Mouse (Mus musculus) gastrocnemius, adult 18-20 months (tissue): ENCODE measurements at regions not wholly inside any gene's neighbourhood (a gene's known extent, or its start where the extent isn't known, plus 50 kb on each side); places are given as distances from the start of the nearest gene placed in this dataset.

ENCODE experiments used
- DNase-seq: peaks from one replicate; pipeline ENCODE4 v3.0.0; 2021; ENCODE audit warnings: low spot score

GRCm38 (mm10) chr4:153227680-153228420, 254.8 kb downstream of the Ajap1 start:
- no peak for DNase-seq

- no peak for DNase-seq
Measured at GRCm38 (mm10) chr4:153224618-153225177, 257.9 kb downstream of the Ajap1 start.

GRCm38 (mm10) chr4:153223019-153223418, 259.6 kb downstream of the Ajap1 start:
- DNase-seq, result no peak

- DNase-seq, result no peak
Measured at GRCm38 (mm10) chr4:153220485-153220884, 262.1 kb downstream of the Ajap1 start.

GRCm38 (mm10) chr4:153220074-153220473, 262.5 kb downstream of the Ajap1 start:
- no peak for DNase-seq

- no peak for DNase-seq
Measured at GRCm38 (mm10) chr4:153217541-153217980, 265.1 kb downstream of the Ajap1 start.

GRCm38 (mm10) chr4:153212095-153212494, 270.5 kb downstream of the Ajap1 start:
- DNase-seq, result no peak

- DNase-seq, result no peak
Measured at GRCm38 (mm10) chr4:153208822-153209221, 273.8 kb downstream of the Ajap1 start.

GRCm38 (mm10) chr4:153208215-153208614, 274.4 kb downstream of the Ajap1 start:
- DNase-seq, result no peak

GRCm38 (mm10) chr4:153207578-153208102, 275.0 kb downstream of the Ajap1 start:
- DNase-seq, result no peak

- no peak for DNase-seq
Measured at GRCm38 (mm10) chr4:153206789-153207457, 275.7 kb downstream of the Ajap1 start.

- DNase-seq, result no peak
Measured at GRCm38 (mm10) chr4:153204764-153205163, 277.8 kb downstream of the Ajap1 start.

- no peak for DNase-seq
Measured at GRCm38 (mm10) chr4:153200799-153201770, 281.5 kb downstream of the Ajap1 start.

GRCm38 (mm10) chr4:153189485-153189884, 293.1 kb downstream of the Ajap1 start:
- DNase-seq, result no peak

- no peak for DNase-seq
Measured at GRCm38 (mm10) chr4:153188504-153189031, 294.0 kb downstream of the Ajap1 start.

- DNase-seq, result no peak
Measured at GRCm38 (mm10) chr4:153187959-153188503, 294.6 kb downstream of the Ajap1 start.

- DNase-seq, result no peak
Measured at GRCm38 (mm10) chr4:153177496-153177895, 305.1 kb downstream of the Ajap1 start.

GRCm38 (mm10) chr4:153175660-153176059, 307.0 kb downstream of the Ajap1 start:
- DNase-seq, result no peak

GRCm38 (mm10) chr4:153175077-153175476, 307.5 kb downstream of the Ajap1 start:
- no peak for DNase-seq

- no peak for DNase-seq
Measured at GRCm38 (mm10) chr4:153169991-153170390, 312.6 kb downstream of the Ajap1 start.

GRCm38 (mm10) chr4:153164810-153165209, 317.8 kb downstream of the Ajap1 start:
- no peak for DNase-seq
